18 mouse cellular contexts compared by ENCODE assay signal in the genomic region with DNA sequence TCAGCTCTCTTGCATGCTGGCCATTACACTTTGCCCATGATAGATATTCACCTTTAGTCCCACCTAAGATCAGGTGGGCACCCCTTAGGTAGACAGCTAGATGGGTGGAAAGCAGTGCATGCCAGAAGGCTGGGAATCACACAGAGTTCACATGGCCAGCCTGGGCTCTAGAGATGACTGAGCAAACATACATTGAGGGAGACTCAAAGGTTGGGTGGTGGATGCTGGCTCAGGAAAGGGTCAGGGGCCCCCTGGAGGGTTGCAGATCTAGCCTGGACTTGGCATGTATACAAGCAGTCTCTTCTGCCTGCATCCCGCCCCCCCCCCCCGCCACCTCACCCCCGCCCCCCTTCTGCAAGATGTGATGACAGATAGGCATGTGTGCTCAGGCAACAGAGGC. TPM values are rescaled to one million over a fixed set of nuclear protein-coding genes. Genes with fewer than 3 reads are reported as not detected.
A peak's percentile ranks its signal among the peaks of the same experiment; 100 is the strongest.
DNase-seq lines count a peak whose midpoint lies in the region; ATAC-seq and TF ChIP-seq lines count a peak whose summit lies in the region.
"Had no signal": no experiment of that assay in that cellular context is flagged by ENCODE, and none has a peak within 500 bp of the region (broad histone marks: within the 10 kb centered on the region; RNA-seq: fewer than 3 reads in every experiment).

No protein-coding gene starts in this region.

- WGBS in heart, embryonic 12.5 days: 18% methylated on average over 2 of the region's 3 CpGs
- WGBS in kidney, postnatal 0 days: 0% methylated on average over 1 of the region's 3 CpGs
- 25% methylated on average over 1 of the region's 3 CpGs for WGBS in embryonic facial prominence, embryonic 12.5 days
- 0% methylated on average over 1 of the region's 3 CpGs for WGBS in limb, embryonic 12.5 days

- H3K4me3 ChIP-seq in heart, embryonic 12.5 days: peak overlapping the region; percentile 54; the same call in 1 of the 2 replicates
- peak overlapping the region; percentile 37 for H3K4me3 ChIP-seq in kidney, postnatal 0 days (replicated peaks; ENCODE audit: low read depth, low read length)
- no peak overlapping the region for H3K4me3 ChIP-seq in embryonic facial prominence, embryonic 12.5 days
- peak overlapping the region; percentile 43; the same call in 1 of the 2 replicates for H3K4me3 ChIP-seq in limb, embryonic 12.5 days (replicated peaks)

- H3K9me3 ChIP-seq in heart, embryonic 12.5 days (replicated peaks): no peaks in the 10 kb centered on the region
- H3K9me3 ChIP-seq in kidney, postnatal 0 days (replicated peaks; ENCODE audit: low read length): no peaks in the 10 kb centered on the region
- no peaks in the 10 kb centered on the region for H3K9me3 ChIP-seq in embryonic facial prominence, embryonic 12.5 days
- no peaks in the 10 kb centered on the region for H3K9me3 ChIP-seq in limb, embryonic 12.5 days
- H3K9me3 ChIP-seq: embryonic facial prominence, embryonic 15.5 days; limb, embryonic 15.5 days; neural tube, embryonic 12.5 days had no signal

- peaks cover 50% of the 10 kb centered on the region for H3K27me3 ChIP-seq in heart, embryonic 12.5 days (replicated peaks)
- peaks cover 13% of the 10 kb centered on the region for H3K27me3 ChIP-seq in kidney, postnatal 0 days (ENCODE audit: insufficient read depth, low read length)
- peaks cover 50% of the 10 kb centered on the region for H3K27me3 ChIP-seq in embryonic facial prominence, embryonic 12.5 days
- peaks cover 54% of the 10 kb centered on the region for H3K27me3 ChIP-seq in limb, embryonic 12.5 days

- H3K36me3 ChIP-seq in heart, embryonic 12.5 days: no peaks in the 10 kb centered on the region
- no peaks in the 10 kb centered on the region for H3K36me3 ChIP-seq in kidney, postnatal 0 days (ENCODE audit: insufficient read depth, low read length)
- H3K36me3 ChIP-seq in embryonic facial prominence, embryonic 12.5 days: no peaks in the 10 kb centered on the region
- no peaks in the 10 kb centered on the region for H3K36me3 ChIP-seq in limb, embryonic 12.5 days
- H3K36me3 ChIP-seq: embryonic facial prominence, embryonic 15.5 days; limb, embryonic 15.5 days; neural tube, embryonic 12.5 days had no signal

- H3K9ac ChIP-seq in heart, embryonic 12.5 days: no peak overlapping the region
- no peak overlapping the region for H3K9ac ChIP-seq in kidney, postnatal 0 days (ENCODE audit: low read depth, low read length)
- no peak overlapping the region for H3K9ac ChIP-seq in embryonic facial prominence, embryonic 12.5 days
- no peak overlapping the region for H3K9ac ChIP-seq in limb, embryonic 12.5 days (replicated peaks)

- H3K27ac ChIP-seq in heart, embryonic 12.5 days (ENCODE audit: poor library complexity, severe bottlenecking): no peak overlapping the region
- peak overlapping the region; percentile 25; the same call in 1 of the 2 replicates for H3K27ac ChIP-seq in kidney, postnatal 0 days
- H3K27ac ChIP-seq in embryonic facial prominence, embryonic 12.5 days: no peak overlapping the region
- no peak overlapping the region for H3K27ac ChIP-seq in limb, embryonic 12.5 days
- H3K27ac ChIP-seq: embryonic facial prominence, embryonic 15.5 days; limb, embryonic 15.5 days; neural tube, embryonic 12.5 days had no signal

- H3K4me1 ChIP-seq in heart, embryonic 12.5 days (replicated peaks): peaks cover 19% of the 10 kb centered on the region
- H3K4me1 ChIP-seq in kidney, postnatal 0 days (replicated peaks; ENCODE audit: insufficient read depth, low read length): peaks cover 2% of the 10 kb centered on the region; the same call in 1 of the 2 replicates
- H3K4me1 ChIP-seq in embryonic facial prominence, embryonic 12.5 days: peaks cover 15% of the 10 kb centered on the region; the same call in 1 of the 2 replicates
- peaks cover 17% of the 10 kb centered on the region for H3K4me1 ChIP-seq in limb, embryonic 12.5 days (replicated peaks)

- ATAC-seq in heart, embryonic 12.5 days (ENCODE audit: insufficient number of reproducible peaks, low FRiP score): no peak
- ATAC-seq in kidney, postnatal 0 days (replicated peaks; ENCODE audit: low FRiP score, low read depth): no peak
- ATAC-seq in embryonic facial prominence, embryonic 12.5 days (ENCODE audit: insufficient number of reproducible peaks, insufficient read depth, low FRiP score, low TSS enrichment): no peak
- no peak for ATAC-seq in limb, embryonic 12.5 days (ENCODE audit: insufficient number of reproducible peaks, insufficient read depth, low FRiP score, low TSS enrichment, low read depth)
- ATAC-seq: CD4-positive, CD25-positive, alpha-beta regulatory T cell, adult 4 months; forebrain, embryonic 14.5 days; midbrain, embryonic 16.5 days had no signal

- peak overlapping the region; percentile 92 for H3K4me2 ChIP-seq in heart, embryonic 12.5 days
- 0 out of 2 replicates have a peak overlapping the region, but pooled peaks have one; percentile 72 for H3K4me2 ChIP-seq in kidney, postnatal 0 days (ENCODE audit: low read length)
- peak overlapping the region; percentile 66; the same call in 1 of the 2 replicates for H3K4me2 ChIP-seq in embryonic facial prominence, embryonic 12.5 days (replicated peaks)
- 0 out of 2 replicates have a peak overlapping the region, but pooled peaks have one; percentile 73 for H3K4me2 ChIP-seq in limb, embryonic 12.5 days

- no peak for TF ChIP-seq CTCF in kidney, postnatal 0 days (IDR thresholded peaks at IDR 0.05; ENCODE audit: low read depth)

- no peak for DNase-seq in heart, adult 8-10 months (ENCODE audit: low spot score)
- no peak for DNase-seq in kidney, postnatal 0 days (ENCODE audit: low spot score)
- no peak for DNase-seq in kidney, adult 9 months
- no peak for DNase-seq in adrenal gland, adult (ENCODE audit: inconsistent age in 2 of 2, low spot score in 1 of 2)
- DNase-seq in adrenal gland, postnatal 14 days: no peak
- DNase-seq: lung, postnatal 36 days; thymus, postnatal 36 days had no signal

RNA-seq across cellular contexts. Expression of a gene that starts 1.7 kb away (rescaled TPM):
- 0.08 and 0.17 TPM in 2 replicates for polyA plus RNA-seq in heart, embryonic 12.5 days (2016; fragmentation: Nextera tagmentation; extraction: Ambion mirVana)
- total RNA-seq in heart, adult 8-10 months (2022): under 1 TPM; 0.24 to 0.85 (median 0.36) TPM
- 6.8 and 7.2 TPM in 2 replicates for polyA plus RNA-seq in kidney, postnatal 0 days (2015; fragmentation: Nextera tagmentation; extraction: Ambion mirVana)
- 0.14 and 0.20 TPM in 2 replicates for polyA plus RNA-seq in embryonic facial prominence, embryonic 12.5 days (2016; fragmentation: Nextera tagmentation; extraction: Ambion mirVana)
- polyA plus RNA-seq in limb, embryonic 12.5 days (2016; fragmentation: Nextera tagmentation; extraction: Ambion mirVana): 0.10 and 0.27 TPM in 2 replicates
- total RNA-seq in adrenal gland, postnatal 14 days (2021): not detected in 2 replicates
- total RNA-seq: gastrocnemius, adult 8-10 months had no signal
- polyA plus RNA-seq: CD4-positive, CD25-positive, alpha-beta regulatory T cell, adult 4 months; heart, embryonic 14.5 days had no signal

RNA-seq across cellular contexts. Expression of a gene that starts 5.9 kb away (rescaled TPM):
- polyA plus RNA-seq in heart, embryonic 12.5 days (2016; fragmentation: Nextera tagmentation; extraction: Ambion mirVana): 0.36 and 1.2 TPM in 2 replicates
- total RNA-seq in heart, adult 8-10 months (2022): under 1 TPM in 1 of 4 experiments, not detected in 3; 0.41 TPM
- polyA plus RNA-seq in kidney, postnatal 0 days (2015; fragmentation: Nextera tagmentation; extraction: Ambion mirVana): 1.1 and 2.5 TPM in 2 replicates
- polyA plus RNA-seq in embryonic facial prominence, embryonic 12.5 days (2016; fragmentation: Nextera tagmentation; extraction: Ambion mirVana): 0.14 and 0.69 TPM in 2 replicates
- polyA plus RNA-seq in limb, embryonic 12.5 days (2016; fragmentation: Nextera tagmentation; extraction: Ambion mirVana): 0.13 and 0.74 TPM in 2 replicates
- 0.15 TPM in 1 of 2 replicates, not detected in the other for total RNA-seq in adrenal gland, postnatal 14 days (2021)
- total RNA-seq: gastrocnemius, adult 8-10 months had no signal
- polyA plus RNA-seq: CD4-positive, CD25-positive, alpha-beta regulatory T cell, adult 4 months; forebrain, embryonic 14.5 days; heart, embryonic 14.5 days had no signal

RNA-seq across cellular contexts. Expression of a gene that starts 6.0 kb away (rescaled TPM):
- polyA plus RNA-seq in heart, embryonic 12.5 days (2016; fragmentation: Nextera tagmentation; extraction: Ambion mirVana): 69.8 and 72.1 TPM in 2 replicates
- total RNA-seq in heart, adult 8-10 months (2022): 10 to 100 TPM; 37.3 to 48.3 (median 47.8) TPM
- polyA plus RNA-seq in kidney, postnatal 0 days (2015; fragmentation: Nextera tagmentation; extraction: Ambion mirVana): 69.5 and 70.2 TPM in 2 replicates
- polyA plus RNA-seq in embryonic facial prominence, embryonic 12.5 days (2016; fragmentation: Nextera tagmentation; extraction: Ambion mirVana): 49.9 and 51.7 TPM in 2 replicates
- 47.3 and 52.4 TPM in 2 replicates for polyA plus RNA-seq in limb, embryonic 12.5 days (2016; fragmentation: Nextera tagmentation; extraction: Ambion mirVana)
- total RNA-seq in adrenal gland, postnatal 14 days (2021): 112 and 122 TPM in 2 replicates

RNA-seq across cellular contexts. Expression of a gene that starts 31.2 kb away (rescaled TPM):
- 17.1 and 18.1 TPM in 2 replicates for polyA plus RNA-seq in heart, embryonic 12.5 days (2016; fragmentation: Nextera tagmentation; extraction: Ambion mirVana)
- 10 to 100 TPM; 17.3 to 20.1 (median 17.7) TPM for total RNA-seq in heart, adult 8-10 months (2022)
- 20.4 and 22.1 TPM in 2 replicates for polyA plus RNA-seq in kidney, postnatal 0 days (2015; fragmentation: Nextera tagmentation; extraction: Ambion mirVana)
- 37.4 and 40.9 TPM in 2 replicates for polyA plus RNA-seq in embryonic facial prominence, embryonic 12.5 days (2016; fragmentation: Nextera tagmentation; extraction: Ambion mirVana)
- polyA plus RNA-seq in limb, embryonic 12.5 days (2016; fragmentation: Nextera tagmentation; extraction: Ambion mirVana): 35.7 and 39.1 TPM in 2 replicates
- total RNA-seq in adrenal gland, postnatal 14 days (2021): 19.8 and 20.9 TPM in 2 replicates

RNA-seq across cellular contexts. Expression of a gene that starts 34.9 kb away (rescaled TPM):
- 16.9 and 18.0 TPM in 2 replicates for polyA plus RNA-seq in heart, embryonic 12.5 days (2016; fragmentation: Nextera tagmentation; extraction: Ambion mirVana)
- 1 to 10 TPM; 5.4 to 8.1 (median 6.8) TPM for total RNA-seq in heart, adult 8-10 months (2022)
- 17.0 and 19.8 TPM in 2 replicates for polyA plus RNA-seq in kidney, postnatal 0 days (2015; fragmentation: Nextera tagmentation; extraction: Ambion mirVana)
- polyA plus RNA-seq in embryonic facial prominence, embryonic 12.5 days (2016; fragmentation: Nextera tagmentation; extraction: Ambion mirVana): 33.1 and 34.6 TPM in 2 replicates
- 32.8 and 33.9 TPM in 2 replicates for polyA plus RNA-seq in limb, embryonic 12.5 days (2016; fragmentation: Nextera tagmentation; extraction: Ambion mirVana)
- total RNA-seq in adrenal gland, postnatal 14 days (2021): 18.8 and 23.8 TPM in 2 replicates
